Mouse (Mus musculus): Measurements from ENCODE around the gene Phyhd1. TPM values are rescaled to one million over a fixed set of nuclear protein-coding genes. Genes with fewer than 3 reads are reported as not detected.

Phyhd1 gene
- total RNA-seq, 2 experiments from 2014 or later, result 10.4 to 18.7 TPM

DNA sequence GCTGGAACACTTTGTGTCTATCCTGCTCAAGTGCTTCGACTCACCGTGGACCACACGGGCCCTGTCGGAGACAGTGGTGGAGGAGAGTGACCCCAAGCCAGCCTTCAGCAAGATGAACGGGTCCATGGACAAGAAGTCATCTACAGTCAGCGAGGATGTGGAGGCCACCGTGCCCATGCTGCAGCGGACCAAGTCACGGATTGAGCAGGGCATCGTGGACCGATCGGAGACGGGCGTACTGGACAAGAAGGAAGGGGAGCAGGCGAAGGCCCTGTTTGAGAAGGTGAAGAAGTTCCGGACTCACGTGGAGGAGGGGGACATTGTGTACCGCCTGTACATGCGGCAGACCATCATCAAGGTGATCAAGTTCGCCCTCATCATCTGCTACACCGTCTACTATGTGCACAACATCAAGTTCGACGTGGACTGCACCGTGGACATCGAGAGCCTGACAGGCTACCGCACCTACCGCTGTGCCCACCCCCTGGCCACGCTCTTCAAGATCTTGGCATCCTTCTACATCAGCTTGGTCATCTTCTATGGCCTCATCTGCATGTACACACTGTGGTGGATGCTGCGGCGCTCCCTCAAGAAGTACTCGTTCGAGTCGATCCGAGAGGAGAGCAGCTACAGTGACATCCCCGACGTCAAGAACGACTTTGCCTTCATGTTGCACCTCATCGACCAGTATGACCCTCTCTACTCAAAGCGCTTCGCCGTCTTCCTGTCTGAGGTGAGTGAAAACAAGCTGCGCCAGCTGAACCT, 10.2 kb upstream of the Phyhd1 start:
- no peak for DNase-seq (ENCODE audit: low spot score)

DNA sequence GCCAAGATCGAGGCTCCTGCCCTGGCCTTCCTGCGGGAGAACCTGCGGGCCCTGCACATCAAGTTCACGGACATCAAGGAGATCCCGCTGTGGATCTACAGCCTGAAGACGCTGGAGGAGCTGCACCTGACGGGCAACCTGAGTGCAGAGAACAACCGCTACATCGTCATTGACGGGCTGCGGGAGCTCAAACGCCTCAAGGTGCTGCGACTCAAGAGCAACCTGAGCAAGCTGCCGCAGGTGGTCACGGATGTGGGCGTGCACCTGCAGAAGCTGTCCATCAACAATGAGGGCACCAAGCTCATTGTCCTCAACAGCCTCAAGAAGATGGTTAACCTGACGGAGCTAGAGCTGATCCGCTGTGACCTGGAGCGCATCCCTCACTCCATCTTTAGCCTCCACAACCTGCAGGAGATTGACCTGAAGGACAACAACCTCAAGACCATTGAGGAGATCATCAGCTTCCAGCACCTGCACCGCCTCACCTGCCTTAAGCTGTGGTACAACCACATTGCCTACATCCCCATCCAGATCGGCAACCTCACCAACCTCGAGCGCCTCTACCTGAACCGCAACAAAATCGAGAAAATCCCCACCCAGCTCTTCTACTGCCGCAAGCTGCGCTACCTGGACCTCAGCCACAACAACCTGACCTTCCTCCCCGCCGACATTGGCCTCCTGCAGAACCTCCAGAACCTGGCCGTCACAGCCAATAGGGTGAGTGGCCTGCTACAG, 9.2 kb upstream of the Phyhd1 start:
- DNase-seq (ENCODE audit: low spot score), result no peak

DNA sequence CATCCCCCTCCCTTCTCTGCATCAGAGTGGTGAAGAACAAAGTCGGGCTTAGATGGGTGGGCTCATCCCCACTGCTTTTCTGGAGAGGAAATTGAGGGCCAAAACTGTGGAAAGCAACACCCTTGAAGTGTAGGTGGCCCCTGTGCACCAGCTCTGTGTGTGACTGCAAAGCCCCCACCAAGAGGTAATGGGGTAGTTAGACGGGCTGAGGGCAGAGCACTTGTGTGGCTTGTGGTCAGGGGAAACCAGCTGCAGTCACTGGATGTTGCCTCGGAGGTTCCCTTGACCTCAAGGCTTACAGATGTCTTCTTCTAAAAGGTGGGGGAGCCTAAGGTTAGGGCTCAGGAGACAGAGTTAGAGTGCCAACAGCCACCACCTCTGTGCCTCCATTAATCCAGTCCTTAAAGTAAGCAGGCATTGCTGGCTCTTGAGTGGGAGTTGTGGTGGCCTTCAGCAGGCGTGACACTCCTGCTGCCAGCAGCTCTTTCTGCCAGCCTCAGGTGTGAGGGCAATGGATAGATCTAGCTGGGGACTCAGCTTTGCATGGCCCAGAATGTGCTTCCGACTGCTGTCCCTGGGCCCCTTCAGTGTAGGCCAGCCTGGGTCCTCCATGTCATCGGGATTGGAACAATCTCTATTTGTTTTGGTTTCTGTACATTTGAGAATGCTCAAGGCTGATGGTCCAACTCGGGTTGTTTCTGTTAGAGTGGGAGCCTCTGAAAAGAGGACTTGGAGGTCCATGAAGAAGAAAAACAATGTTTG, 8.1 kb upstream of the Phyhd1 start:
- no peak for DNase-seq (ENCODE audit: low spot score)

DNA sequence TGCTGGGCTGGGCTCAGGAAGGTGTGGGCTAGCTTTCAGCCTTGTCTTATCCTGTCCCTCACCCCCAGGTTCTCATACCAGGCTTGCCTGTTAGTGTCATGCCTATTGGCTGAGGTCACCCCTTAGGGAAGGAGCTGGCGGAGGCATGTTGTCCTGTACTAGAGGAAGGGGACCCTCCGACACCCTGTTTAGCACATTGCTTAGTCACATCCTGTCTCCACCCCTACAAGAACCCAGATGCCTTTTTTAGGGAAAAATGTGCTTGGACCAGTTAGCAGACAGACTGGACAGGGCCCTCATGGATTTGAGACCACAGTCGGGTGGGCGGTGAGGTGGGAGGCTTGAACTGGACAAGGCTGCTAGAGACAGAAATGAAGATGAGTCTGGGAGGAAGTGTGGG, 7.4 kb upstream of the Phyhd1 start:
- DNase-seq (ENCODE audit: low spot score), result peak; percentile 80

GRCm38 (mm10) chr2:30259131-30260064, 6.6 kb upstream of the Phyhd1 start:
- DNase-seq (ENCODE audit: low spot score), result no peak

GRCm38 (mm10) chr2:30261064-30261736, 4.8 kb upstream of the Phyhd1 start:
- DNase-seq (ENCODE audit: low spot score), result no peak

DNA sequence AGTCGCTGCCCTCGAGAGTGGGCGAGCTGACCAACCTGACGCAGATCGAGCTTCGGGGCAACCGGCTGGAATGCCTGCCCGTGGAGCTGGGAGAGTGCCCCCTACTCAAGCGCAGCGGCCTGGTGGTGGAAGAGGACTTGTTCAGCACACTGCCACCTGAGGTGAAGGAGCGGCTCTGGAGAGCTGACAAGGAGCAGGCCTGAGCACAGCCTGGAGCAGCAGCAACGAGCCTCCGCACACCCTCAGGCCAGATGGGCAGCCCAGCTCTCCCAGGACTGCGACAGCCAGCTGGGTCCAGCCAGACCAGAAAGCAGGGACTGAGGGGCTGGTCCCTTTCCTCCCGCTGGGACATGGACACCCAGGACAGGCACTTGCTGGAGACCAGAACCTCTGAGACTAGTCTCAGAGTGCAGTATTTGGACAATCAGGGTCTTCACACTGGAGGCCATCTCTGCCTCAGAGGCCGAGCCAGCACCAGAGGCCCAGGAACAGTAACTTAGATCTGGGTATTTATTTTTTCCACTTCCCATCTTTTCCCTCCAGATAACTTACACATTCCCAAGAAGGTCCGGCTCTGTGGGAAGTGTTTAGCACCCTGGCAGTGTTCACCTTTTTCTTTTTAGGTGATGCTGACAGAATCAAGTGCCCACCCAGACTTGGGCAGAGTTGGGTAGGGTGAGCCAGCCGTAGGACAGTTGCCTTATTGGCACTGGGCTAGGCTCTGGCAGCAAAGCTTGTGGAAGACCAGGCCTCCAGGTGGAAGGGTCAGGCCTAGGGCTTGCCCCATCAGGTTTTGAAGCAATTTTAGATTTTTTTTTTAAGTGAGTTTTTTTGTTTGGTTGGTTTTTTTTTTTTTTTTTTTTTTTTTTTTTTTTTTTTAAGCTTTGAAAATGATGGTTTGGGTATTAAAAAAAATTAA, 3.8 kb upstream of the Phyhd1 start:
- no peak for DNase-seq (ENCODE audit: low spot score)

- DNase-seq (ENCODE audit: low spot score), result no peak
These were observed 3.1 kb upstream of the Phyhd1 start for GRCm38 (mm10) chr2:30262840-30263441.

GRCm38 (mm10) chr2:30263811-30264210, 2.2 kb upstream of the Phyhd1 start:
- DNase-seq (ENCODE audit: low spot score), result no peak

GRCm38 (mm10) chr2:30264671-30265519, 1.1 kb upstream of the Phyhd1 start:
- DNase-seq (ENCODE audit: low spot score), result no peak

- DNase-seq (ENCODE audit: low spot score), result peak; percentile 82
These were observed 464 bp downstream of the Phyhd1 start for GRCm38 (mm10) chr2:30266392-30266941.

- no peak for DNase-seq (ENCODE audit: low spot score)
These were observed 1.5 kb downstream of the Phyhd1 start for GRCm38 (mm10) chr2:30267466-30267865.

DNA sequence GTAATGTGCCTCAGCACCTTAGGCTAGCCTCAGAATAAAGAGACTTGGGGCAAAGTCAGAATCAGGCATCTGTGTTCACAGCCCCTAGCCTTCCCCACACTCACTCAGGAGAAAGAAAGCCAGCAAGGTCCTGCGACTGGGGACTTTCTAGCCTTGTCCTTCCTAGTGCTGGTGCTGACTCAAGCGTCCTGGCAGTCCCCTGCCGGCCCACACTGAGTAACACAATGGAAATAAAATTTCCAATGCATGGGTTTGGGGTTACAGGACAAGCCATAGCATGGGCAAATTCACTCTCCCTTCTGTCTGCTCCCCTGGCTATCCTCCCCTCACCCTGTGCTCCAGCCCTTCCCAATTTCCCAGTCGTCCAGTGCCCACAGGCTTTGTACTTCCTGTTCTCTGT, 2.4 kb downstream of the Phyhd1 start:
- DNase-seq (ENCODE audit: low spot score), result no peak

- DNase-seq (ENCODE audit: low spot score), result no peak
These were observed 3.4 kb downstream of the Phyhd1 start for GRCm38 (mm10) chr2:30269241-30269990.

- DNase-seq (ENCODE audit: low spot score), result peak; percentile 87
These were observed 4.1 kb downstream of the Phyhd1 start for GRCm38 (mm10) chr2:30270134-30270533.

GRCm38 (mm10) chr2:30280743-30281142, 14.7 kb downstream of the Phyhd1 start, which contains the start of gene Gm28038:
Gene Gm28038, plus strand, starts transcription at chr2:30281043.
- no peak for DNase-seq (ENCODE audit: low spot score)

DNA sequence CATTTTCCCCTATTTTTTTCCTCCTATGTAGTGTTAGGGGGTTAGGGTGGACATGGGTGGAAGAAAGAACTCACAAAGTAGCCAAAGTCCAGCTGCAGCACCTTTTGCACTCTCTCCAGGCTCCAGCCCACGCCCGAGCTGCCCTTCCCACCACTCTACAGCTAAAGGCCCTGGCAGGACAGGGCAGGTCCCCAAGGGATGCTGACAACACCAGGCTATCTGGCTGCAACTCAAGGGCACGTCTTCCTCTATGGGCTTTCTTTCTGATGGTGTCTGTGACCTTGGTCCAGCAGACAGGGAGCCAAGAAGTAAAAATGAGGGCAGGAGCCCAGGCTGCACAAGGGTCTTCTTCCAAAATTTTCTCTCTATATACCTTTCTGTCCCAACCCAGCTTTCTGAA, 15.6 kb downstream of the Phyhd1 start:
- no peak for DNase-seq (ENCODE audit: low spot score)
